Mouse (Mus musculus): ENCODE measurements around the gene Ovol2. TPM values are rescaled to one million over a fixed set of nuclear protein-coding genes. Genes with fewer than 3 reads are reported as not detected.

Gene Ovol2
- not detected in 2 replicates for total RNA-seq (2014; fragmentation: Nextera tagmentation)
- 0.05 and 0.06 TPM in 2 replicates for total RNA-seq (2017)
- polyA plus RNA-seq (2012): not detected in 2 replicates

GRCm38 (mm10) chr2:144331401-144332302 is at the start of gene Ovol2:
Gene Ovol2, minus strand, starts transcription at chr2:144332146.
- Histone ChIP-seq H3K36me3 (replicated peaks) (no peaks in the 10 kb centered on the region), H3K4me3 (ENCODE audit: low read depth, low read length) (no peak within 1 kb of the TSS; the same call in 1 of the 2 replicates), H3K9me3 (replicated peaks) (peaks cover 16% of the 10 kb centered on the region), H3K4me1 (ENCODE audit: insufficient read depth, low read depth, low read length) (no peaks in the 10 kb centered on the region), H3K27me3 (ENCODE audit: insufficient read depth, low read length) (peaks cover 23% of the 10 kb centered on the region)
- no peak for TF ChIP-seq TAL1 (conservative IDR thresholded peaks at IDR 0.05; ENCODE audit: low read depth, low read length)
- ATAC-seq (ENCODE audit: extremely low read depth, insufficient number of reproducible peaks, low FRiP score, poor library complexity, severe bottlenecking) (no peak), DNase-seq (ENCODE audit: low spot score) (no peak)

GRCm38 (mm10) chr2:144381741-144382140 is 49.8 kb upstream of the Ovol2 start:
- H3K4me3 ChIP-seq (ENCODE audit: low read depth, low read length): no peak overlapping the region
- no peaks in the 10 kb centered on the region for H3K4me1 ChIP-seq (ENCODE audit: insufficient read depth, low read depth, low read length)
- no peaks in the 10 kb centered on the region for H3K27me3 ChIP-seq (ENCODE audit: insufficient read depth, low read length)
- no peak for DNase-seq (ENCODE audit: low spot score)
- H3K9me3 ChIP-seq (replicated peaks): no peaks in the 10 kb centered on the region
- no peak for TF ChIP-seq TAL1 (conservative IDR thresholded peaks at IDR 0.05; ENCODE audit: low read depth, low read length)
- no peak for TF ChIP-seq GATA2 (IDR thresholded peaks at IDR 0.05; ENCODE audit: borderline replicate concordance, low read depth, low read length)
- no peak for TF ChIP-seq POLR2AphosphoS5 (IDR thresholded peaks at IDR 0.05; ENCODE audit: insufficient replicate concordance, low read depth, low read length)
- no peak for TF ChIP-seq CTCF (IDR thresholded peaks at IDR 0.05; ENCODE audit: low read depth, low read length)
- TF ChIP-seq GATA1 (IDR thresholded peaks at IDR 0.05; ENCODE audit: borderline replicate concordance, low read length): no peak
- peaks cover 93% of the 10 kb centered on the region for H3K36me3 ChIP-seq (replicated peaks)
- ATAC-seq (ENCODE audit: extremely low read depth, insufficient number of reproducible peaks, low FRiP score, poor library complexity, severe bottlenecking): no peak

- no peaks in the 10 kb centered on the region for H3K27me3 ChIP-seq (ENCODE audit: insufficient read depth, low read length)
- no peak for ATAC-seq (ENCODE audit: extremely low read depth, insufficient number of reproducible peaks, low FRiP score, poor library complexity, severe bottlenecking)
- H3K9me3 ChIP-seq (replicated peaks): no peaks in the 10 kb centered on the region
- DNase-seq (ENCODE audit: low spot score): no peak
- TF ChIP-seq GATA2 (IDR thresholded peaks at IDR 0.05; ENCODE audit: borderline replicate concordance, low read depth, low read length) (no peak), TAL1 (conservative IDR thresholded peaks at IDR 0.05; ENCODE audit: low read depth, low read length) (no peak), GATA1 (IDR thresholded peaks at IDR 0.05; ENCODE audit: borderline replicate concordance, low read length) (no peak), POLR2AphosphoS5 (IDR thresholded peaks at IDR 0.05; ENCODE audit: insufficient replicate concordance, low read depth, low read length) (no peak), CTCF (IDR thresholded peaks at IDR 0.05; ENCODE audit: low read depth, low read length) (no peak)
- H3K36me3 ChIP-seq (replicated peaks): peaks cover 91% of the 10 kb centered on the region
- no peak overlapping the region for H3K4me3 ChIP-seq (ENCODE audit: low read depth, low read length)
- no peaks in the 10 kb centered on the region for H3K4me1 ChIP-seq (ENCODE audit: insufficient read depth, low read depth, low read length)
Measured at GRCm38 (mm10) chr2:144381293-144381692, 49.3 kb upstream of the Ovol2 start.

- no peak for DNase-seq (ENCODE audit: low spot score)
- Histone ChIP-seq H3K27me3 (ENCODE audit: insufficient read depth, low read length) (no peaks in the 10 kb centered on the region), H3K4me3 (ENCODE audit: low read depth, low read length) (no peak overlapping the region), H3K36me3 (replicated peaks) (peaks cover 79% of the 10 kb centered on the region), H3K9me3 (replicated peaks) (no peaks in the 10 kb centered on the region), H3K4me1 (ENCODE audit: insufficient read depth, low read depth, low read length) (peaks cover 15% of the 10 kb centered on the region)
- ATAC-seq (ENCODE audit: extremely low read depth, insufficient number of reproducible peaks, low FRiP score, poor library complexity, severe bottlenecking): no peak
- TF ChIP-seq GATA2 (IDR thresholded peaks at IDR 0.05; ENCODE audit: borderline replicate concordance, low read depth, low read length) (no peak), GATA1 (IDR thresholded peaks at IDR 0.05; ENCODE audit: borderline replicate concordance, low read length) (no peak), CTCF (IDR thresholded peaks at IDR 0.05; ENCODE audit: low read depth, low read length) (no peak), TAL1 (conservative IDR thresholded peaks at IDR 0.05; ENCODE audit: low read depth, low read length) (no peak), POLR2AphosphoS5 (IDR thresholded peaks at IDR 0.05; ENCODE audit: insufficient replicate concordance, low read depth, low read length) (no peak)
Measured at GRCm38 (mm10) chr2:144375063-144375703, 43.2 kb upstream of the Ovol2 start.

GRCm38 (mm10) chr2:144373063-144373462 is 41.1 kb upstream of the Ovol2 start:
- Histone ChIP-seq H3K9me3 (replicated peaks) (no peaks in the 10 kb centered on the region), H3K36me3 (replicated peaks) (peaks cover 58% of the 10 kb centered on the region), H3K4me3 (ENCODE audit: low read depth, low read length) (no peak overlapping the region), H3K4me1 (ENCODE audit: insufficient read depth, low read depth, low read length) (peaks cover 20% of the 10 kb centered on the region), H3K27me3 (ENCODE audit: insufficient read depth, low read length) (no peaks in the 10 kb centered on the region)
- ATAC-seq (ENCODE audit: extremely low read depth, insufficient number of reproducible peaks, low FRiP score, poor library complexity, severe bottlenecking) (no peak), DNase-seq (ENCODE audit: low spot score) (no peak)
- TF ChIP-seq GATA1 (IDR thresholded peaks at IDR 0.05; ENCODE audit: borderline replicate concordance, low read length) (no peak), POLR2AphosphoS5 (IDR thresholded peaks at IDR 0.05; ENCODE audit: insufficient replicate concordance, low read depth, low read length) (no peak), CTCF (IDR thresholded peaks at IDR 0.05; ENCODE audit: low read depth, low read length) (no peak), GATA2 (IDR thresholded peaks at IDR 0.05; ENCODE audit: borderline replicate concordance, low read depth, low read length) (no peak), TAL1 (conservative IDR thresholded peaks at IDR 0.05; ENCODE audit: low read depth, low read length) (no peak)

GRCm38 (mm10) chr2:144371566-144371965 is 39.6 kb upstream of the Ovol2 start:
- no peak overlapping the region for H3K4me3 ChIP-seq (ENCODE audit: low read depth, low read length)
- H3K27me3 ChIP-seq (ENCODE audit: insufficient read depth, low read length): no peaks in the 10 kb centered on the region
- DNase-seq (ENCODE audit: low spot score): no peak
- H3K36me3 ChIP-seq (replicated peaks): peaks cover 45% of the 10 kb centered on the region
- no peak for TF ChIP-seq GATA2 (IDR thresholded peaks at IDR 0.05; ENCODE audit: borderline replicate concordance, low read depth, low read length)
- TF ChIP-seq CTCF (IDR thresholded peaks at IDR 0.05; ENCODE audit: low read depth, low read length): no peak
- TF ChIP-seq POLR2AphosphoS5 (IDR thresholded peaks at IDR 0.05; ENCODE audit: insufficient replicate concordance, low read depth, low read length): no peak
- no peak for TF ChIP-seq GATA1 (IDR thresholded peaks at IDR 0.05; ENCODE audit: borderline replicate concordance, low read length)
- no peak for TF ChIP-seq TAL1 (conservative IDR thresholded peaks at IDR 0.05; ENCODE audit: low read depth, low read length)
- H3K4me1 ChIP-seq (ENCODE audit: insufficient read depth, low read depth, low read length): peaks cover 23% of the 10 kb centered on the region
- ATAC-seq (ENCODE audit: extremely low read depth, insufficient number of reproducible peaks, low FRiP score, poor library complexity, severe bottlenecking): no peak
- H3K9me3 ChIP-seq (replicated peaks): no peaks in the 10 kb centered on the region
